Comparison of ENCODE assay signal across 14 mouse cellular contexts in the genomic region with DNA sequence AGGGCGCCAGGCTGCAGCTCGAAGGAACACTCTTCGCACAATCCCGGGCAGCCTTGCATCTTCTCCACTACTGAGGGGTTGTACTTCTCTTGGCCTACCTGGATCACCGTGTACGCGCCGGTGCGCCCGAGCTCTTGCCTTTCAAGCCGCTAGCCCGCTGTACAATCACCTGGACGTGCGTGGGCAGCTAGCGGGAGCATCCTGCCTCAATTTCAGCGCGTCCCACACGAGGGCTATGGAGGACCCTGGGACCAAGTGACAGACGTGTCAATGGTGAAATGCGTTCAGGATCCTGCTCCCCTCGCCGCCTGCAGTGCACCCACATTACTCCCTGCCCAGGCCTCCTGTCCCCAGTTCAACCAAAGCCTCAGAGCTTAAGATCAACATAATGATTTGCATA.
"Had no signal": no experiment of that assay in that cellular context is flagged by ENCODE, and none has a peak within 500 bp of the region (broad histone marks: within the 10 kb centered on the region; RNA-seq: fewer than 3 reads in every experiment).

No protein-coding gene starts in this region.

- H3K4me3 ChIP-seq: layer of hippocampus, adult 2 months; limb, embryonic 15.5 days; midbrain, embryonic 10.5 days; neural tube, embryonic 13.5 days; stomach, embryonic 15.5 days had no signal

- H3K36me3 ChIP-seq: limb, embryonic 15.5 days; midbrain, embryonic 10.5 days; neural tube, embryonic 13.5 days; stomach, embryonic 15.5 days had no signal

- H3K9ac ChIP-seq: limb, embryonic 15.5 days; liver, embryonic 14.5 days; neural tube, embryonic 13.5 days; stomach, embryonic 15.5 days had no signal

- H3K4me2 ChIP-seq: limb, embryonic 15.5 days; neural tube, embryonic 13.5 days; stomach, embryonic 15.5 days had no signal

- H3K4me1 ChIP-seq: limb, embryonic 15.5 days; midbrain, embryonic 10.5 days; neural tube, embryonic 13.5 days; stomach, embryonic 15.5 days had no signal

- H3K27ac ChIP-seq: layer of hippocampus, adult 2 months; limb, embryonic 15.5 days; liver, embryonic 14.5 days; midbrain, embryonic 10.5 days; neural tube, embryonic 13.5 days; stomach, embryonic 15.5 days had no signal

- H3K27me3 ChIP-seq: limb, embryonic 15.5 days; neural tube, embryonic 13.5 days; stomach, embryonic 15.5 days had no signal

- DNase-seq: kidney, adult 11 months; kidney, adult 9 months; kidney, postnatal 10 days; kidney, postnatal 4 days; lung, adult 18-20 months; midbrain, embryonic 14.5 days; retina, postnatal 1 day; thymus, postnatal 4 days had no signal

- H3K9me3 ChIP-seq: limb, embryonic 15.5 days; neural tube, embryonic 13.5 days; stomach, embryonic 15.5 days had no signal
